Mouse (Mus musculus): Measurements from ENCODE around the gene Wnt3a. TPM values are rescaled to one million over a fixed set of nuclear protein-coding genes. Genes with fewer than 3 reads are reported as not detected.
A peak's percentile ranks its signal among the peaks of the same experiment; 100 is the strongest.

Gene Wnt3a
- 1.8 and 2.6 TPM in 2 replicates for polyA plus RNA-seq (2016; fragmentation: Nextera tagmentation; extraction: Ambion mirVana)

DNA sequence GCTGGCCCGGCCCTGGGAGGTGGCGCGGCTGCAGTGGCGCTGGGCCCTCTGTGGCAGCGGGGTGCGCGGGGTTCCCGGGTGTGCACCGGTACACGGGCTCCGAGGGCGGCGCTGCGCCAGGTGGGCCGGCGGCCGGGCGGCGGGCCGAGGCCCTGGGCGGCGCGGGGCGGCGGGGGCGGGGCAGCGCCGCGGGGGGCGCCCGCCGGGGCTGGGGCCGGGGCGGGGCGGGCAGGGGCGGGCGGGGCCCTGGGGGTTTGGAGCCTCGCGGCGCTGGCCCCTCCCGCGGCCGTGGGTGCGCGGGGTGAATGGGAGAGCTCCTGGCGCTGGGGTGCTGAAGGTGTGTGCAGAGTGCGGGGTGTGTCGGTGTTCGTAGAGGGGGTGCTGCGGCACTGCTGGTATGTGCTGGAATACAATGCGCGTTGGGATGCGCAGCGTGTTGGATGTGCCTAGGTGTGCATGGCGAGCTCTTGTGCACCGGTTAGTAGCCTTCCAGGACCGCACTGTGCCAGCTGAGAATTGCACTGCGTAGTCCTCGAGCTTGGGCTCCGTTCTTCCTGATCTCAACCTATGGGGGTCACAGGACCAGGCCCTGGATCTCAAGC is at the start of gene Wnt3a:
Wnt3a (minus strand) TSS at position 51 of the 602 bp plus-strand sequence.
- Histone ChIP-seq H3K4me3 (peak within 1 kb of the TSS; percentile 38), H3K27me3 (peaks cover 85% of the 10 kb centered on the region), H3K27ac (no peak within 1 kb of the TSS), H3K9ac (peak within 1 kb of the TSS; percentile 27; the same call in 1 of the 2 replicates), H3K4me2 (replicated peaks) (peak within 1 kb of the TSS; percentile 58), H3K36me3 (no peaks in the 10 kb centered on the region), H3K4me1 (peaks cover 14% of the 10 kb centered on the region), H3K9me3 (no peaks in the 10 kb centered on the region)
- WGBS = under 1% methylated on average over 41 of the region's 60 CpGs
- ATAC-seq (ENCODE audit: insufficient number of reproducible peaks, insufficient read depth, low FRiP score, low TSS enrichment) = no peak

- Histone ChIP-seq H3K4me1 (peaks cover 9% of the 10 kb centered on the region; the same call in 1 of the 2 replicates), H3K27ac (no peak overlapping the region), H3K4me3 (no peak overlapping the region), H3K27me3 (no peaks in the 10 kb centered on the region), H3K4me2 (replicated peaks) (no peak overlapping the region), H3K36me3 (no peaks in the 10 kb centered on the region), H3K9ac (no peak overlapping the region), H3K9me3 (no peaks in the 10 kb centered on the region)
- ATAC-seq (ENCODE audit: insufficient number of reproducible peaks, insufficient read depth, low FRiP score, low TSS enrichment) = no peak
- 85% methylated on average over 2 of the region's 2 CpGs for WGBS
Observed at GRCm38 (mm10) chr11:59338736-59339120, 48.2 kb upstream of the Wnt3a start.

DNA sequence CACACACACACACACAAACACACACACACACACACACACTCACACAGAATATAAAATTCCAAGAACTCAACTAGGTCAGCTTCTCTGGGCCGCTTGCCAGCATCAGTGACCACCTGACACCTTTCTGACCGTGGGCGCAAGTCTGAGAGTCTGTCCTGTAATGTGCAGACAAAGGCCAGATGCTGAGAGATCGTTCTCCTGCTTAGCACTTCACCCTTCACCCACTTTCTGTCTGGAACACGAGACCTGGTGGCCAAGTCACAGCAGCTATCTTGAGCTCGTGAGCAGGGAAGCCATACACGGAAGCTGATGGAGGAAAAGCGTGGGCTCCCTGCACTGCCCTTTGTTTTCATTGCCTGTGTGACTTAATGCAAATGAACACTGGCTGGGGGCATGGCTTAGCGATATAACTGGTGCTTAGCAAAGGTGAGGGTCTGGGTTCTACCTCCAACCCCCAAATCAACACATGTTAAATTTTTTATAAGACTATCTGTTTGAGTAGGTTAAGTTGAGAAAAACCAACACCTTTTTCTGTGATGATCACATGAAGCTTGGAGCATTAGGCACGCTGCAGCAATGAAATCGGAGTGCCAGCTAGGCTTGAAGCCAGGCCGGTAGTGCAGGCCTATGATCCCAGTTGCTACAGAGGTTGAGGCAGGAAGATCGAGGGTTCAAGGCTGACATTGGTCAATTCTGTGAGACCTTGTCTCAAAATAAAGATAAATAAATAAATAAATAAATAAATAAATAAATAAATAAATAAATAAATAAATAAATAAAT is 47.6 kb upstream of the Wnt3a start:
- no peak for ATAC-seq (ENCODE audit: insufficient number of reproducible peaks, insufficient read depth, low FRiP score, low TSS enrichment)
- H3K27ac ChIP-seq = no peak overlapping the region

DNA sequence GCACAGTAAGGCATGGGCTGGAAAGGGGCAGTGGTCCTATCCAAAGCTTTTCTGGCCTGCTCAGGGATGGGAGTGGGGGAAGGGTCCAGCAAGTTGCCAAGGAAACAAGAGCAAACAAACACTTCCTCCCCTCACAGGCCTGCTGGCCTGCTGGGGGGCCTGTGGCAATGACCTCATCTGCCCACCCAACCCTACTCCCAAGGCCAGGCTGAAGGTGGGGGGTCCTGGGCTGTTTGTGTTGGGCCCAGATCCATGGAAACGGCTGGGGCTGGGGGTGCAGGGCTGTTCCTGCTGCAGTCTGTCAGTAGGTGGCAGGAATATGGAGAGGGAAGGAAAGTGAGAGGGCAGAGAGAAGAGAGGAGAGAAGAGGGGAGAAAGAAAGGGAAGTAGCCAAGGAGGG is 45.8 kb upstream of the Wnt3a start:
- Histone ChIP-seq H3K27me3 (no peaks in the 10 kb centered on the region), H3K9me3 (no peaks in the 10 kb centered on the region), H3K36me3 (peaks cover under 1% of the 10 kb centered on the region; the same call in 1 of the 2 replicates), H3K9ac (no peak overlapping the region), H3K4me3 (no peak overlapping the region), H3K27ac (no peak overlapping the region), H3K4me2 (replicated peaks) (no peak overlapping the region), H3K4me1 (peaks cover 11% of the 10 kb centered on the region)
- WGBS = 11% methylated on average over 1 of the region's 1 CpGs
- ATAC-seq (ENCODE audit: insufficient number of reproducible peaks, insufficient read depth, low FRiP score, low TSS enrichment) = no peak

More for the DNA sequence above, 47.6 kb upstream of the Wnt3a start:
- Histone ChIP-seq H3K4me3 (no peak overlapping the region), H3K36me3 (no peaks in the 10 kb centered on the region), H3K9me3 (no peaks in the 10 kb centered on the region), H3K4me1 (peaks cover 11% of the 10 kb centered on the region), H3K9ac (no peak overlapping the region), H3K27me3 (no peaks in the 10 kb centered on the region), H3K4me2 (replicated peaks) (no peak overlapping the region)
- WGBS = 64% methylated on average over 13 of the region's 13 CpGs

GRCm38 (mm10) chr11:59335942-59336341 is 45.4 kb upstream of the Wnt3a start:
- no peak overlapping the region for H3K4me2 ChIP-seq (replicated peaks)
- WGBS = 35% methylated on average over 2 of the region's 2 CpGs
- H3K36me3 ChIP-seq = peaks cover 5% of the 10 kb centered on the region; the same call in 1 of the 2 replicates
- H3K27me3 ChIP-seq = no peaks in the 10 kb centered on the region
- H3K9me3 ChIP-seq = no peaks in the 10 kb centered on the region
- H3K4me3 ChIP-seq = no peak overlapping the region
- H3K4me1 ChIP-seq = peaks cover 11% of the 10 kb centered on the region
- no peak overlapping the region for H3K27ac ChIP-seq
- H3K9ac ChIP-seq = no peak overlapping the region
- ATAC-seq (ENCODE audit: insufficient number of reproducible peaks, insufficient read depth, low FRiP score, low TSS enrichment) = no peak

DNA sequence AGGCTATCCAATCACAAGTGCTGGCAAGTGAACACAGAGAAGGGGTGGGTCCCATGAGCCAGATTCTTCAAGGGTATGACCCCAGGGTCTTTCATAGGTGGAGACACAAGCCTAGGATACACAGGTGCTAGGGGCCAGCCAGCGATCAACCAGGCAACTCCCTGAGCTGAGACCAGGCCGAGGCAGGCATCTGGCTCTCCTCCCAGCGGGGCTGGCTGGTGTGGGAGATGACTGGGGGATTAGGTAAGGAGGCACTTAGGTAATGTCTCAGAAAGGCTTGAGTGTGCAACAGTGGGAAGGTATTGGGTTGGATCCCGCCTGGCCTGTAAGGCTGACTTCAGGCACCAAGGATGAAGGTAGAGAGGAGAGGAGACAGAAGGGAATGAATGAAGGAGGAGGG is 44.6 kb upstream of the Wnt3a start:
- 83% methylated on average over 4 of the region's 4 CpGs for WGBS
- H3K27ac ChIP-seq = no peak overlapping the region
- no peaks in the 10 kb centered on the region for H3K27me3 ChIP-seq
- ATAC-seq (ENCODE audit: insufficient number of reproducible peaks, insufficient read depth, low FRiP score, low TSS enrichment) = no peak
- H3K36me3 ChIP-seq = peaks cover 6% of the 10 kb centered on the region; the same call in 1 of the 2 replicates
- peaks cover 15% of the 10 kb centered on the region for H3K4me1 ChIP-seq
- H3K9me3 ChIP-seq = no peaks in the 10 kb centered on the region
- H3K4me3 ChIP-seq = no peak overlapping the region
- H3K4me2 ChIP-seq (replicated peaks) = no peak overlapping the region
- no peak overlapping the region for H3K9ac ChIP-seq

GRCm38 (mm10) chr11:59332938-59333337 is 42.4 kb upstream of the Wnt3a start:
- no peak overlapping the region for H3K4me3 ChIP-seq
- H3K27ac ChIP-seq = no peak overlapping the region
- H3K9ac ChIP-seq = no peak overlapping the region
- no peak overlapping the region for H3K4me2 ChIP-seq (replicated peaks)
- H3K9me3 ChIP-seq = no peaks in the 10 kb centered on the region
- ATAC-seq (ENCODE audit: insufficient number of reproducible peaks, insufficient read depth, low FRiP score, low TSS enrichment) = no peak
- H3K4me1 ChIP-seq = peaks cover 35% of the 10 kb centered on the region
- H3K27me3 ChIP-seq = 0 out of 2 replicates have a peak, but pooled peaks cover 2% of the 10 kb centered on the region
- H3K36me3 ChIP-seq = peaks cover 6% of the 10 kb centered on the region; the same call in 1 of the 2 replicates
- 37% methylated on average over 9 of the region's 9 CpGs for WGBS

DNA sequence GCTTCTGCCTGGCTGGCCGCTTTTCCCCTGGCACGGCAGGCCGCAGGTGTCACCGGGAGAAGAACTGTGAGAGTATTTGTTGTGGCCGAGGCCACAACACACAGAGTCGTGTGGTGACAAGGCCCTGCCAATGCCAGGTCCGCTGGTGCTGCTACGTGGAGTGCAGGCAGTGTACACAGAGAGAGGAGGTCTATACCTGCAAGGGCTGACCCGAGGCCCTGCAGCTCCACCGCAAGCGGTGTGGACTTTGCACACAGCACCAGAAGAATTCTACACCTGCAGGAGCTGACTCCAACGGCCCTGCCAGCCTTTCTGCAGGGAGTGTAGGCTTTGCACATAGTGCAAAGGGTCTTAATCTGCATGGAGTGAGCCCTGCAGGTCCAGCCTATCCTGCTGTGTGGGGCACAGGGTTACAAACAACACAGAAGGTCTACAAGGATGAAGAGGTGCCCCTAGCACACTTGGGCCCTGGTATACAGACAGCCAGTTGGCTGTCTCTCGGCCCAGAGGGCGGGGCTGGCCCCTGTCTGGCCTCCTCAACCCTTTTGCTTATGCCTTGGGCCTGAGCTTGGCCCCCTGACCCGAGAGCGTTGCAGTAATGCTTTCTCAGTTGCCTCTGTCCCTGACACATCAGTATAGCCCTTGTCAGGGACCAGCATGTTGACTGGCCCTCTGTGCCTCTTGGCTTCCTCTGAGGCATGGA is 40.8 kb upstream of the Wnt3a start:
- H3K4me3 ChIP-seq = no peak overlapping the region
- H3K9me3 ChIP-seq = no peaks in the 10 kb centered on the region
- H3K36me3 ChIP-seq = peaks cover 6% of the 10 kb centered on the region; the same call in 1 of the 2 replicates
- 83% methylated on average over 16 of the region's 16 CpGs for WGBS
- H3K27me3 ChIP-seq = 0 out of 2 replicates have a peak, but pooled peaks cover 2% of the 10 kb centered on the region
- 0 out of 2 replicates have a peak overlapping the region, but pooled peaks have one; percentile 9 for H3K27ac ChIP-seq
- no peak overlapping the region for H3K9ac ChIP-seq
- ATAC-seq (ENCODE audit: insufficient number of reproducible peaks, insufficient read depth, low FRiP score, low TSS enrichment) = no peak
- H3K4me1 ChIP-seq = peaks cover 30% of the 10 kb centered on the region
- no peak overlapping the region for H3K4me2 ChIP-seq (replicated peaks)

DNA sequence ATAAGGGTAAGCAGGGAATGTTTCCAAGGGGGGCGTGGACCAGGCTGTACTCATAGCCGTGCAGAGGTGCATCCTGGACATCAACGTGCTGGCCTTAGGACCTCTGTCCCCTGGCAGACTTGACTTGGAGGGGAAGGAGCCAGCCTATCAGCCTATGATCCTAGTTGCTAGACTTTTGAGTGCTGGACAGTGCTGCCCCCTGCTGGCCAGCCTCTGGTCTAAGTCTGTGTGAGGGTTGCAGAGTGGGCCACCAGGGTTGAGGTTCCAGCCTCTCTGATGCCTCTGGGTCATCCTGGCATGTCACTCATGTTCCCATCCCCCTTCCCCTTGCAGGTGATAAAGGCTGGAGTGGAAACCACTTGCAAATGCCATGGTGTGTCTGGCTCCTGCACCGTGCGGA is 40.0 kb upstream of the Wnt3a start:
- WGBS = 44% methylated on average over 5 of the region's 5 CpGs
- no peak overlapping the region for H3K9ac ChIP-seq
- H3K4me3 ChIP-seq = no peak overlapping the region
- 0 out of 2 replicates have a peak, but pooled peaks cover 2% of the 10 kb centered on the region for H3K27me3 ChIP-seq
- H3K27ac ChIP-seq = no peak overlapping the region
- no peaks in the 10 kb centered on the region for H3K9me3 ChIP-seq
- H3K36me3 ChIP-seq = peaks cover 6% of the 10 kb centered on the region; the same call in 1 of the 2 replicates
- peaks cover 26% of the 10 kb centered on the region for H3K4me1 ChIP-seq
- H3K4me2 ChIP-seq (replicated peaks) = no peak overlapping the region
- no peak for ATAC-seq (ENCODE audit: insufficient number of reproducible peaks, insufficient read depth, low FRiP score, low TSS enrichment)

GRCm38 (mm10) chr11:59329616-59330015 is 39.1 kb upstream of the Wnt3a start:
- Histone ChIP-seq H3K36me3 (peaks cover 6% of the 10 kb centered on the region; the same call in 1 of the 2 replicates), H3K9ac (peak overlapping the region; percentile 19; the same call in 1 of the 2 replicates), H3K4me3 (no peak overlapping the region), H3K4me1 (peaks cover 32% of the 10 kb centered on the region), H3K27me3 (0 out of 2 replicates have a peak, but pooled peaks cover 2% of the 10 kb centered on the region), H3K4me2 (replicated peaks) (no peak overlapping the region), H3K9me3 (no peaks in the 10 kb centered on the region), H3K27ac (peak overlapping the region; percentile 58; the same call in 1 of the 2 replicates)
- WGBS = 13% methylated on average over 6 of the region's 6 CpGs
- ATAC-seq (ENCODE audit: insufficient number of reproducible peaks, insufficient read depth, low FRiP score, low TSS enrichment) = no peak

DNA sequence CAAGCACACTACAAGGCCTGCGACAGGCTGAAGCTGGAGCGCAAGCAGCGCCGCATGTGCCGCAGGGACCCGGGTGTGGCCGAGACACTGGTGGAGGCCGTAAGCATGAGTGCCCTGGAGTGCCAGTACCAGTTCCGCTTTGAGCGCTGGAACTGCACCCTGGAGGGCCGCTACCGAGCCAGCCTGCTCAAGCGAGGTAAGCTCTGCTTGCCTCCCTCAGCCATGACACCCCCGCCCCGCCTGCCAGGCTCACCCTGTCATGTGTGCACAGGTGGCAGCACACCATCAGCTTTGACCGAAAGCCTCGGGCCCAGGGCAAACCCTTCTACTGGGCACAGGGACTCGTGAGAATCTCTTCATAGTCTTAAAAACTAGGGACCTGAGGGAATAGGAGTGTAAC is 37.1 kb upstream of the Wnt3a start:
- WGBS = 87% methylated on average over 18 of the region's 18 CpGs
- Histone ChIP-seq H3K27ac (no peak overlapping the region), H3K9ac (no peak overlapping the region), H3K9me3 (no peaks in the 10 kb centered on the region), H3K27me3 (0 out of 2 replicates have a peak, but pooled peaks cover 2% of the 10 kb centered on the region), H3K36me3 (peaks cover 6% of the 10 kb centered on the region; the same call in 1 of the 2 replicates), H3K4me3 (no peak overlapping the region), H3K4me2 (replicated peaks) (no peak overlapping the region), H3K4me1 (peaks cover 29% of the 10 kb centered on the region)
- ATAC-seq (ENCODE audit: insufficient number of reproducible peaks, insufficient read depth, low FRiP score, low TSS enrichment) = no peak
